Mouse (Mus musculus) gastrocnemius, postnatal 4 days (tissue): ENCODE measurements around the gene Slc19a1. TPM values are rescaled to one million over a fixed set of nuclear protein-coding genes. Genes with fewer than 3 reads are reported as not detected.
A peak's percentile ranks its signal among the peaks of the same experiment; 100 is the strongest.

Source experiments
- DNase-seq, 2 experiments: peaks; one replicate each; pipeline ENCODE4 v3.0.0; 2021 to 2022; ENCODE audit warnings: low spot score in 2 of 2, mixed read lengths in 2 of 2
- long read RNA-seq, 2 experiments: library from polyadenylated mRNA; stranded (forward); transcript quantifications; one replicate each; pipeline ENCODE4 v2.0.0; 2021
- total RNA-seq, 2 experiments: library from RNA; stranded (reverse); gene quantifications; 2 replicates each; pipeline ENCODE4 v1.2.3; 2021

Gene Slc19a1
- 10 to 100 TPM in 1 of 2 experiments, 1 to 10 TPM in 1; 9.8 to 10.3 TPM for total RNA-seq
- long read RNA-seq, experiment 1, partial matches to known transcripts: 0 of 15 reads
- long read RNA-seq, experiment 1, other reads (novel, unspliced or antisense): 10 of 15 reads
- long read RNA-seq, experiment 2, transcript Slc19a1-201 (6 exons, 2,347 nt): major isoform, 8 of 16 reads
- long read RNA-seq, experiment 2, partial matches to known transcripts: 2 of 16 reads
- long read RNA-seq, experiment 2, other reads (novel, unspliced or antisense): 4 of 16 reads

- no peak for DNase-seq
These were observed at the start of gene Slc19a1 for GRCm38 (mm10) chr10:77031768-77032375. Gene Slc19a1, plus strand, starts transcription at chr10:77032241.

- no peak for DNase-seq
These were observed 43.5 kb upstream of the Slc19a1 start for GRCm38 (mm10) chr10:76988586-76988985.

- DNase-seq: no peak
These were observed 39.6 kb upstream of the Slc19a1 start for GRCm38 (mm10) chr10:76992456-76992855.

GRCm38 (mm10) chr10:76997759-76998513, 34.1 kb upstream of the Slc19a1 start:
- peak; percentile 32 to 46 for DNase-seq

- DNase-seq: no peak
These were observed 27.1 kb upstream of the Slc19a1 start for GRCm38 (mm10) chr10:77004936-77005335.

GRCm38 (mm10) chr10:77007433-77008108, 24.5 kb upstream of the Slc19a1 start:
- no peak for DNase-seq

GRCm38 (mm10) chr10:77008109-77008561, 23.9 kb upstream of the Slc19a1 start:
- DNase-seq: no peak

- no peak for DNase-seq
These were observed 23.3 kb upstream of the Slc19a1 start for GRCm38 (mm10) chr10:77008698-77009097.

GRCm38 (mm10) chr10:77011681-77012080, 20.4 kb upstream of the Slc19a1 start:
- no peak for DNase-seq

- no peak for DNase-seq
These were observed 16.0 kb upstream of the Slc19a1 start for GRCm38 (mm10) chr10:77016080-77016479.

GRCm38 (mm10) chr10:77016499-77016898, 15.5 kb upstream of the Slc19a1 start:
- DNase-seq: no peak

- no peak for DNase-seq
These were observed 15.0 kb upstream of the Slc19a1 start for GRCm38 (mm10) chr10:77017061-77017460.

- no peak for DNase-seq
These were observed 14.4 kb upstream of the Slc19a1 start for GRCm38 (mm10) chr10:77017662-77018061.

GRCm38 (mm10) chr10:77021399-77022052, 10.5 kb upstream of the Slc19a1 start:
- peak; percentile 50 to 73 for DNase-seq

GRCm38 (mm10) chr10:77022301-77023130, 9.5 kb upstream of the Slc19a1 start:
- no peak for DNase-seq

- no peak for DNase-seq
These were observed 7.8 kb upstream of the Slc19a1 start for GRCm38 (mm10) chr10:77024231-77024630.

- no peak for DNase-seq
These were observed 5.1 kb upstream of the Slc19a1 start for GRCm38 (mm10) chr10:77026944-77027343.

- no peak for DNase-seq
These were observed 3.2 kb upstream of the Slc19a1 start for GRCm38 (mm10) chr10:77028782-77029296.

- DNase-seq: no peak
These were observed 2.3 kb upstream of the Slc19a1 start for GRCm38 (mm10) chr10:77029761-77030160.

- no peak for DNase-seq
These were observed 1.4 kb upstream of the Slc19a1 start for GRCm38 (mm10) chr10:77030666-77031065.
